In the genomic region with DNA sequence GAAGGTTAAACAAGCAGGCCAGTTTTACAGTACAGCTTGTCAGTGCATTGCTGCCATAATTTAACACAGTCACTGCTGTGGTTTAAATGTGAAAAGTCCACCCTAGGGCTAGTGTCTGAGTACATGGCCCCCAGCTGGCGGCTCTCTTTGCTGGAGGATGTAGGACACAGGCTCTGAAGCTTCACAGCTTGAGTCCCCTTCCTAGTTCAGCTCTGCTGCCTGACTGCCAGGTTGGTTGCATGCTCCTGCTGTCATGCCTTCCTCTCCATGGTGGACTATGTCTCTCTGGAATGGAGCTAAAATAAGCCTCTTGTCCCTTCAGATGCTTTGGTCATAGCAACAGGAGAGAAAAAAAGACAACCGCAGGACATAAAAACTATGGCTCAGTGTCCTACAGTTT, we compare ENCODE assay signal across 19 mouse cellular contexts. TPM values are rescaled to one million over a fixed set of nuclear protein-coding genes. Genes with fewer than 3 reads are reported as not detected.
DNase-seq lines count a peak whose midpoint lies in the region; ATAC-seq lines count a peak whose summit lies in the region.
"Had no signal": no experiment of that assay in that cellular context is flagged by ENCODE, and none has a peak within 500 bp of the region (broad histone marks: within the 10 kb centered on the region; RNA-seq: fewer than 3 reads in every experiment).

No protein-coding gene starts in this region.

- 49% methylated on average over 2 of the region's 2 CpGs for WGBS in hindbrain, embryonic 14.5 days
- WGBS in hindbrain, embryonic 10.5 days, result 48% methylated on average over 2 of the region's 2 CpGs
- 60% methylated on average over 2 of the region's 2 CpGs for WGBS in macrophage (ENCODE audit: missing documents)
- WGBS in forebrain, embryonic 16.5 days, result 77% methylated on average over 2 of the region's 2 CpGs

- no peak overlapping the region for H3K4me2 ChIP-seq in hindbrain, embryonic 14.5 days (replicated peaks)
- H3K4me2 ChIP-seq in forebrain, embryonic 16.5 days (ENCODE audit: low read length), result no peak overlapping the region
- H3K4me2 ChIP-seq: hindbrain, embryonic 15.5 days; midbrain, embryonic 12.5 days; neural tube, embryonic 15.5 days had no signal

- H3K27ac ChIP-seq in hindbrain, embryonic 14.5 days, result no peak overlapping the region
- no peak overlapping the region for H3K27ac ChIP-seq in hindbrain, embryonic 10.5 days
- peak overlapping the region; percentile 100 for H3K27ac ChIP-seq in macrophage
- no peak overlapping the region for H3K27ac ChIP-seq in forebrain, embryonic 16.5 days (ENCODE audit: low read length)
- H3K27ac ChIP-seq: heart, embryonic 10.5 days; hindbrain, embryonic 15.5 days; midbrain, embryonic 12.5 days; neural tube, embryonic 15.5 days had no signal

- H3K9me3 ChIP-seq in hindbrain, embryonic 14.5 days (ENCODE audit: control insufficient read depth, low read length), result no peaks in the 10 kb centered on the region
- H3K9me3 ChIP-seq in hindbrain, embryonic 10.5 days, result no peaks in the 10 kb centered on the region
- H3K9me3 ChIP-seq in forebrain, embryonic 16.5 days (ENCODE audit: control insufficient read depth, low read length), result no peaks in the 10 kb centered on the region
- H3K9me3 ChIP-seq: heart, embryonic 10.5 days; hindbrain, embryonic 15.5 days; midbrain, embryonic 12.5 days; neural tube, embryonic 15.5 days had no signal

- ATAC-seq in hindbrain, embryonic 14.5 days (ENCODE audit: low FRiP score), result peak; percentile 42; the same call in 1 of the 2 replicates
- ATAC-seq in erythroid progenitor cell, adult 5-6 weeks (replicated peaks; ENCODE audit: low FRiP score, poor library complexity, severe bottlenecking), result no peak
- ATAC-seq in forebrain, embryonic 16.5 days, result no peak

- H3K79me2 ChIP-seq in macrophage (ENCODE audit: inconsistent target), result peaks cover 96% of the 10 kb centered on the region

- no peak overlapping the region for H3K4me3 ChIP-seq in hindbrain, embryonic 14.5 days (replicated peaks; ENCODE audit: low read length)
- no peak overlapping the region for H3K4me3 ChIP-seq in hindbrain, embryonic 10.5 days
- H3K4me3 ChIP-seq in macrophage (ENCODE audit: inconsistent target), result no peak overlapping the region
- H3K4me3 ChIP-seq in forebrain, embryonic 16.5 days (replicated peaks; ENCODE audit: low read length), result no peak overlapping the region
- H3K4me3 ChIP-seq: erythroblast, embryonic 14.5 days; heart, embryonic 10.5 days; hindbrain, embryonic 15.5 days; midbrain, embryonic 12.5 days; myocyte; neural tube, embryonic 15.5 days had no signal

- H3K27me3 ChIP-seq in hindbrain, embryonic 14.5 days (ENCODE audit: control insufficient read depth, insufficient read depth, low read length), result no peaks in the 10 kb centered on the region
- no peaks in the 10 kb centered on the region for H3K27me3 ChIP-seq in hindbrain, embryonic 10.5 days (ENCODE audit: insufficient read depth, poor library complexity, severe bottlenecking)
- H3K27me3 ChIP-seq in forebrain, embryonic 16.5 days (replicated peaks; ENCODE audit: control insufficient read depth, insufficient read depth, low read length), result no peaks in the 10 kb centered on the region
- H3K27me3 ChIP-seq: hindbrain, embryonic 15.5 days; midbrain, embryonic 12.5 days; neural tube, embryonic 15.5 days had no signal

- DNase-seq in hindbrain, embryonic 14.5 days (ENCODE audit: low spot score), result no peak
- DNase-seq in hindbrain, embryonic 10.5 days (ENCODE audit: low spot score), result no peak
- peak; percentile 68 for DNase-seq in cerebellum, adult 11 months
- peak; percentile 66 for DNase-seq in cerebellum, adult 8-10 months
- DNase-seq: gastrocnemius, postnatal 14 days; kidney, adult 18-20 months; kidney, postnatal 25 days; lung, adult 18-20 months; right cerebral cortex, postnatal 4 days; thymus, postnatal 14 days had no signal

- H3K9ac ChIP-seq in hindbrain, embryonic 14.5 days, result no peak overlapping the region
- H3K9ac ChIP-seq in forebrain, embryonic 16.5 days (replicated peaks; ENCODE audit: low read depth, low read length), result no peak overlapping the region
- H3K9ac ChIP-seq: hindbrain, embryonic 15.5 days; midbrain, embryonic 12.5 days; neural tube, embryonic 15.5 days had no signal

- no peaks in the 10 kb centered on the region for H3K36me3 ChIP-seq in hindbrain, embryonic 14.5 days (replicated peaks; ENCODE audit: control insufficient read depth, insufficient read depth)
- peaks cover 18% of the 10 kb centered on the region for H3K36me3 ChIP-seq in hindbrain, embryonic 10.5 days
- H3K36me3 ChIP-seq in macrophage (ENCODE audit: inconsistent target), result 0 out of 2 replicates have a peak, but pooled peaks cover 11% of the 10 kb centered on the region
- no peaks in the 10 kb centered on the region for H3K36me3 ChIP-seq in forebrain, embryonic 16.5 days (ENCODE audit: control insufficient read depth, insufficient read depth)
- H3K36me3 ChIP-seq: heart, embryonic 10.5 days; hindbrain, embryonic 15.5 days; midbrain, embryonic 12.5 days; neural tube, embryonic 15.5 days had no signal

- peaks cover 27% of the 10 kb centered on the region for H3K4me1 ChIP-seq in hindbrain, embryonic 14.5 days (replicated peaks; ENCODE audit: control insufficient read depth, insufficient read depth, low read length)
- H3K4me1 ChIP-seq in hindbrain, embryonic 10.5 days (replicated peaks), result peaks cover 25% of the 10 kb centered on the region
- H3K4me1 ChIP-seq in forebrain, embryonic 16.5 days (replicated peaks; ENCODE audit: control insufficient read depth, insufficient read depth, low read length), result peaks cover 16% of the 10 kb centered on the region
- H3K4me1 ChIP-seq: heart, embryonic 10.5 days had no signal

RNA-seq across cellular contexts. Expression of a gene that starts 46.3 kb away (rescaled TPM):
- polyA plus RNA-seq in hindbrain, embryonic 14.5 days (2014; fragmentation: Nextera tagmentation; extraction: Ambion mirVana), result 20.0 and 24.2 TPM in 2 replicates
- polyA plus RNA-seq in hindbrain, embryonic 10.5 days (2016; fragmentation: Nextera tagmentation; extraction: Ambion mirVana), result 19.5 and 21.5 TPM in 2 replicates
- total RNA-seq in macrophage (2018; cell fraction: chromatin; rRNA removed), result 100 to 1,000 TPM in 24 of 26 experiments, 10 to 100 TPM in 2; 39.3 to 674 (median 405) TPM
- total RNA-seq in macrophage (2018; cell fraction: cytosol; rRNA removed), result 100 to 1,000 TPM in 4 of 26 experiments, 10 to 100 TPM in 22; 41.9 to 112 (median 87.0) TPM
- total RNA-seq in macrophage (2018; cell fraction: nucleus; rRNA removed), result 100 to 1,000 TPM in 24 of 26 experiments, 10 to 100 TPM in 2; 65.7 to 534 (median 251) TPM
- polyA plus RNA-seq in macrophage (2018), result 41.3 to 60.1 TPM (median 48.0 TPM) in 3 replicates
- 7.9 and 10.1 TPM in 2 replicates for total RNA-seq in erythroid progenitor cell, adult 5-6 weeks (2015; ENCODE audit: low replicate concordance)
- total RNA-seq in erythroid progenitor cell, adult 5-6 weeks (2017; ENCODE audit: low replicate concordance), result 7.6 and 16.0 TPM in 2 replicates
- 23.6 and 28.8 TPM in 2 replicates for polyA plus RNA-seq in forebrain, embryonic 16.5 days (2015; fragmentation: Nextera tagmentation; extraction: Ambion mirVana)
- polyA plus RNA-seq: erythroblast, embryonic 14.5 days had no signal

Comparison
In these comparisons a context has a peak if more than half of its experiments do, and no peak if none do; other contexts are left out.
1. DNase-seq: peak in cerebellum, adult 11 months (single experiment) and cerebellum, adult 8-10 months (single experiment); none in hindbrain, embryonic 14.5 days (single experiment) and hindbrain, embryonic 10.5 days (single experiment).